Mouse (Mus musculus): ENCODE data around the gene Dennd2c. TPM values are rescaled to one million over a fixed set of nuclear protein-coding genes. Genes with fewer than 3 reads are reported as not detected.
A peak's percentile ranks its signal among the peaks of the same experiment; 100 is the strongest.
"Not testable (repeated sequence)": the region's sequence is repeated elsewhere in the genome, so short reads cannot be mapped to it uniquely, and the experiment has no call there.

Dennd2c gene
- polyA plus RNA-seq, 1 experiment from 2014 or later: 5.5 TPM

- H3K4me1 ChIP-seq: peaks cover 21% of the 10 kb centered on the region; the same call in 1 of the 2 replicates
- no peak overlapping the region for H3K4me3 ChIP-seq
- 87% methylated on average over 3 of the region's 3 CpGs for WGBS
- H3K27me3 ChIP-seq: no peaks in the 10 kb centered on the region
- H3K9ac ChIP-seq: no peak overlapping the region
- no peaks in the 10 kb centered on the region for H3K9me3 ChIP-seq
- H3K27ac ChIP-seq: no peak overlapping the region
- no peak for ATAC-seq (ENCODE audit: borderline replicate concordance, extremely low read depth, low FRiP score, low TSS enrichment)
- H3K36me3 ChIP-seq: no peaks in the 10 kb centered on the region
- no peak overlapping the region for H3K4me2 ChIP-seq
Measured at GRCm38 (mm10) chr3:103126138-103126537, 23.7 kb downstream of the Dennd2c start.

- Histone ChIP-seq H3K27me3 (no peaks in the 10 kb centered on the region), H3K27ac (no peak overlapping the region), H3K9me3 (no peaks in the 10 kb centered on the region), H3K4me2 (no peak overlapping the region), H3K4me3 (no peak overlapping the region), H3K9ac (no peak overlapping the region), H3K36me3 (peaks cover 3% of the 10 kb centered on the region; the same call in 1 of the 2 replicates), H3K4me1 (peaks cover 21% of the 10 kb centered on the region; the same call in 1 of the 2 replicates)
- no peak for ATAC-seq (ENCODE audit: borderline replicate concordance, extremely low read depth, low FRiP score, low TSS enrichment)
- 40% methylated on average over 2 of the region's 2 CpGs for WGBS
Measured at GRCm38 (mm10) chr3:103127177-103127576, 24.8 kb downstream of the Dennd2c start.

- no peak overlapping the region for H3K9ac ChIP-seq
Measured at GRCm38 (mm10) chr3:103127721-103128120, 25.3 kb downstream of the Dennd2c start.

GRCm38 (mm10) chr3:103128251-103128650 is 25.8 kb downstream of the Dennd2c start:
- H3K4me2 ChIP-seq: no peak overlapping the region
- H3K4me1 ChIP-seq: peaks cover 21% of the 10 kb centered on the region; the same call in 1 of the 2 replicates
- no peak for ATAC-seq (ENCODE audit: borderline replicate concordance, extremely low read depth, low FRiP score, low TSS enrichment)
- H3K9ac ChIP-seq: no peak overlapping the region
- H3K4me3 ChIP-seq: no peak overlapping the region
- WGBS: 48% methylated on average over 4 of the region's 4 CpGs
- H3K27ac ChIP-seq: no peak overlapping the region
- no peaks in the 10 kb centered on the region for H3K9me3 ChIP-seq
- H3K27me3 ChIP-seq: no peaks in the 10 kb centered on the region
- peaks cover 3% of the 10 kb centered on the region; the same call in 1 of the 2 replicates for H3K36me3 ChIP-seq

More at GRCm38 (mm10) chr3:103127721-103128120, 25.3 kb downstream of the Dennd2c start:
- Histone ChIP-seq H3K4me2 (no peak overlapping the region), H3K27me3 (no peaks in the 10 kb centered on the region), H3K4me3 (no peak overlapping the region), H3K4me1 (peaks cover 21% of the 10 kb centered on the region; the same call in 1 of the 2 replicates), H3K36me3 (peaks cover 3% of the 10 kb centered on the region; the same call in 1 of the 2 replicates), H3K27ac (no peak overlapping the region), H3K9me3 (no peaks in the 10 kb centered on the region)
- ATAC-seq (ENCODE audit: borderline replicate concordance, extremely low read depth, low FRiP score, low TSS enrichment): no peak
- 64% methylated on average over 5 of the region's 5 CpGs for WGBS

GRCm38 (mm10) chr3:103129367-103130159 is 27.2 kb downstream of the Dennd2c start:
- 60% methylated on average over 8 of the region's 8 CpGs for WGBS
- Histone ChIP-seq H3K9ac (no peak overlapping the region), H3K4me2 (peak overlapping the region; percentile 14; the same call in 1 of the 2 replicates), H3K27me3 (no peaks in the 10 kb centered on the region), H3K27ac (peak overlapping the region; percentile 43), H3K36me3 (peaks cover 3% of the 10 kb centered on the region; the same call in 1 of the 2 replicates), H3K9me3 (no peaks in the 10 kb centered on the region), H3K4me1 (peaks cover 21% of the 10 kb centered on the region; the same call in 1 of the 2 replicates), H3K4me3 (no peak overlapping the region)
- peak; percentile 81; the same call in 1 of the 2 replicates for ATAC-seq (ENCODE audit: borderline replicate concordance, extremely low read depth, low FRiP score, low TSS enrichment)

GRCm38 (mm10) chr3:103130236-103130751 is 27.9 kb downstream of the Dennd2c start:
- 21% methylated on average over 6 of the region's 6 CpGs for WGBS
- Histone ChIP-seq H3K4me1 (peaks cover 21% of the 10 kb centered on the region; the same call in 1 of the 2 replicates), H3K4me3 (no peak overlapping the region)

GRCm38 (mm10) chr3:103133098-103133497 is 30.7 kb downstream of the Dennd2c start:
- no peak overlapping the region for H3K4me2 ChIP-seq
- no peaks in the 10 kb centered on the region for H3K27me3 ChIP-seq
- no peak overlapping the region for H3K4me3 ChIP-seq
- H3K9ac ChIP-seq: no peak overlapping the region
- H3K36me3 ChIP-seq: peaks cover 3% of the 10 kb centered on the region; the same call in 1 of the 2 replicates
- H3K27ac ChIP-seq: no peak overlapping the region
- H3K4me1 ChIP-seq: peaks cover 21% of the 10 kb centered on the region; the same call in 1 of the 2 replicates
- WGBS: 90% methylated on average over 10 of the region's 10 CpGs
- H3K9me3 ChIP-seq: no peaks in the 10 kb centered on the region
- ATAC-seq (ENCODE audit: borderline replicate concordance, extremely low read depth, low FRiP score, low TSS enrichment): no peak

More at GRCm38 (mm10) chr3:103130236-103130751, 27.9 kb downstream of the Dennd2c start:
- ATAC-seq (ENCODE audit: borderline replicate concordance, extremely low read depth, low FRiP score, low TSS enrichment): peak; percentile 77
- H3K36me3 ChIP-seq: peaks cover 3% of the 10 kb centered on the region; the same call in 1 of the 2 replicates
- H3K27ac ChIP-seq: peak overlapping the region; percentile 41; the same call in 1 of the 2 replicates
- peak overlapping the region; percentile 14; the same call in 1 of the 2 replicates for H3K4me2 ChIP-seq
- no peaks in the 10 kb centered on the region for H3K9me3 ChIP-seq
- no peak overlapping the region for H3K9ac ChIP-seq
- H3K27me3 ChIP-seq: no peaks in the 10 kb centered on the region

- no peak for ATAC-seq (ENCODE audit: borderline replicate concordance, extremely low read depth, low FRiP score, low TSS enrichment)
- Histone ChIP-seq H3K9ac (no peak overlapping the region), H3K27me3 (no peaks in the 10 kb centered on the region), H3K36me3 (peaks cover 3% of the 10 kb centered on the region; the same call in 1 of the 2 replicates), H3K4me1 (peaks cover 12% of the 10 kb centered on the region; the same call in 1 of the 2 replicates), H3K4me3 (no peak overlapping the region), H3K27ac (no peak overlapping the region), H3K9me3 (no peaks in the 10 kb centered on the region), H3K4me2 (no peak overlapping the region)
- 78% methylated on average over 4 of the region's 4 CpGs for WGBS
Measured at GRCm38 (mm10) chr3:103136414-103137077, 34.1 kb downstream of the Dennd2c start.

- H3K36me3 ChIP-seq: no peaks in the 10 kb centered on the region
- no peaks in the 10 kb centered on the region for H3K27me3 ChIP-seq
- ATAC-seq (ENCODE audit: borderline replicate concordance, extremely low read depth, low FRiP score, low TSS enrichment): no peak; the same call in 1 of the 2 replicates
- H3K9me3 ChIP-seq: no peaks in the 10 kb centered on the region
- peaks cover 12% of the 10 kb centered on the region; the same call in 1 of the 2 replicates for H3K4me1 ChIP-seq
- no peak overlapping the region for H3K9ac ChIP-seq
- H3K4me3 ChIP-seq: no peak overlapping the region
- 0 out of 2 replicates have a peak overlapping the region, but pooled peaks have one; percentile 12 for H3K27ac ChIP-seq
- 0 out of 2 replicates have a peak overlapping the region, but pooled peaks have one; percentile 10 for H3K4me2 ChIP-seq
- 38% methylated on average over 8 of the region's 8 CpGs for WGBS
Measured at GRCm38 (mm10) chr3:103139047-103139446, 36.6 kb downstream of the Dennd2c start.

GRCm38 (mm10) chr3:103140095-103140838 is 37.9 kb downstream of the Dennd2c start:
- H3K9me3 ChIP-seq; H3K9ac ChIP-seq; H3K27me3 ChIP-seq; H3K27ac ChIP-seq; H3K36me3 ChIP-seq; H3K4me3 ChIP-seq; ATAC-seq (ENCODE audit: borderline replicate concordance, extremely low read depth, low FRiP score, low TSS enrichment): not testable (repeated sequence)
- peaks cover 12% of the 10 kb centered on the region; the same call in 1 of the 2 replicates for H3K4me1 ChIP-seq
- H3K4me2 ChIP-seq: peak overlapping the region; percentile 18; the same call in 1 of the 2 replicates
- 50% methylated on average over 11 of the region's 11 CpGs for WGBS

GRCm38 (mm10) chr3:103141287-103141686 is 38.9 kb downstream of the Dennd2c start:
- H3K4me1 ChIP-seq: peaks cover 12% of the 10 kb centered on the region; the same call in 1 of the 2 replicates
- no peak overlapping the region for H3K4me2 ChIP-seq
- no peak overlapping the region for H3K4me3 ChIP-seq
- WGBS: 75% methylated on average over 11 of the region's 11 CpGs
- no peak overlapping the region for H3K9ac ChIP-seq
- H3K9me3 ChIP-seq: no peaks in the 10 kb centered on the region
- no peaks in the 10 kb centered on the region for H3K27me3 ChIP-seq
- no peak overlapping the region for H3K27ac ChIP-seq
- no peaks in the 10 kb centered on the region for H3K36me3 ChIP-seq
- ATAC-seq (ENCODE audit: borderline replicate concordance, extremely low read depth, low FRiP score, low TSS enrichment): peak; percentile 65
